Mouse (Mus musculus) cerebellum, adult (tissue): ENCODE data around the gene Osbpl2.

Experiments used
- ATAC-seq: cut with Nextera tagmentation; 2 replicates; pipeline ENCODE4 v1.9.2; 2017; ENCODE audit warnings: mild to moderate bottlenecking, moderate library complexity, mixed read lengths; ENCODE audit not compliant: insufficient number of reproducible peaks, low FRiP score, low TSS enrichment

The Osbpl2 gene

GRCm38 (mm10) chr2:180197323-180198037 is 78.4 kb downstream of the Osbpl2 start:
- ATAC-seq: no peak

DNA sequence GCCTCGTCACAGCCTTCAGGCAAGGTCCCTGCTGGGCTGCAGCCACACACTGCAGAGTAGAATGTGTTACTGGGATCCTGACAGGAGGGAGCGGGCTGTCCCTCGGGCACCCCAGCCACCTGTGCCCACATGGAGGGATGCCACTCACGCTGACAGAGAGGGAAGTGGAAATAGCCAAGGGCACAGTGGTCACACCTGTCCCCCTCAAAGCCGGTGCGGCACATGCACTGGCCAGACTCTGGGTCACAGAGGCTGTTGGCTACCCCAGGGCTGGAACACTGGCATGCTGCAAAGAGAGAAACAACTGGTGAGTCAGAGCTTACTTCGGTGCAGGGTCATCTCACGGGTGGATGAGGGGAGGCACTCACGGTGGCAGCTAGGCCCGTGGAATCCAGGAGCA is 79.7 kb downstream of the Osbpl2 start:
- no peak for ATAC-seq

DNA sequence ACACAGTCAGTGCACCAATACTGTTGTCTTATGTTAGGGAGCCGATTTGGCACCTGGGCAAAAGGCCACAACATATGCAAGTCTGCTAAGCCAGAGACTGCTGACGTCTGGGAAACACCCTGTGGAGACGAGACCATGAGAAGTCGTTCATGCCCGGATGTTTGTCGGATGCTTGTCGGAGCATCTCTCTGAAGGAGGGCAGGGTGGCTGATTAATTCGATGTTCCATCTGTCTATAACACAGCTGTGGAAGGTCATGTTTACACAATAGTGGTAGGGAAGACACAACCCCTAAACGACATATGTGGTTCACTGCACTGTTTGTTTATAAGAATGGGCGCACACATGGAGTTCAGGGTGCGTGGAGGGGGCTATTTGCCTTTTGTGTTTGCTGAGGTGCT is 81.6 kb downstream of the Osbpl2 start:
- no peak for ATAC-seq

- ATAC-seq: no peak
Observed at GRCm38 (mm10) chr2:180201303-180201702, 82.2 kb downstream of the Osbpl2 start.

DNA sequence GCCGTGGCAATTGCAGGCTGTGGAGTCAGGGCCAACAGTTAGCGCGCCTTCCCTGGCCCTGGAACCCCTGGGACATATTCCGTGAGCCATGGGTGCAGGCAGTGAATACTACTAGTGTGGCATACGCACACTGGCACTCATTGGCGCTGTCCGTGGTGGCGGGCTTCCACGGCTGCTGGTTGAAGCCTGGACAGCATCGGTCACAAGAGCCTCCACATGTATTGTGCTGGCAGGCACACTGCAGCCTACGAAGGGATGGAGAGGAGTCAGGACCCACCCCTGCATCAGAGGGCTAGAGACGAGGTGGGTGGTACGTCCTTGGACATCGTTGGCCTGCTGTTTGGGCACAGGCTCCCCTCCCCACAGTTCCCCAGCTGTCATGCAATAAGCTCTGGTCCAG is 83.2 kb downstream of the Osbpl2 start:
- ATAC-seq: no peak

DNA sequence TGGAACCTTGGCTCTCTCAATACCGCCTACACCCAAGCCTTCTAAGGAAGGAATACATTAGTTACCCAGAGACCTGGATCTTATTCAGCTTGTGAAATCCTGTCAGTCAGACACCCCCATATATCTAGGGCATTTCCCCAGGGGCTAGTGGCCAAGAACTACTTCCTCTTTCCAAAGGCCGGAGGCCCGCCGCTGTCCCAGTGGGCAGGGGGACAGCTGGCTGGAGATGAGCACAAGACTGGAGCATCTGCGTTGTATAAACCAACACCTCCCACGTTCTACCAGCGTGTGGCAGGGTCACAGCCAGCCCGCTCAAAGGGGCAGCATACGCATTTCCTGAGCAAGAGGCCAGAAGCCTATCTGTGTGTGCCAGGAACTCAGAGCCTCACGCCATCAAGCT is 83.7 kb downstream of the Osbpl2 start:
- no peak for ATAC-seq

- ATAC-seq: no peak
Observed at GRCm38 (mm10) chr2:180204501-180204900, 85.4 kb downstream of the Osbpl2 start.

DNA sequence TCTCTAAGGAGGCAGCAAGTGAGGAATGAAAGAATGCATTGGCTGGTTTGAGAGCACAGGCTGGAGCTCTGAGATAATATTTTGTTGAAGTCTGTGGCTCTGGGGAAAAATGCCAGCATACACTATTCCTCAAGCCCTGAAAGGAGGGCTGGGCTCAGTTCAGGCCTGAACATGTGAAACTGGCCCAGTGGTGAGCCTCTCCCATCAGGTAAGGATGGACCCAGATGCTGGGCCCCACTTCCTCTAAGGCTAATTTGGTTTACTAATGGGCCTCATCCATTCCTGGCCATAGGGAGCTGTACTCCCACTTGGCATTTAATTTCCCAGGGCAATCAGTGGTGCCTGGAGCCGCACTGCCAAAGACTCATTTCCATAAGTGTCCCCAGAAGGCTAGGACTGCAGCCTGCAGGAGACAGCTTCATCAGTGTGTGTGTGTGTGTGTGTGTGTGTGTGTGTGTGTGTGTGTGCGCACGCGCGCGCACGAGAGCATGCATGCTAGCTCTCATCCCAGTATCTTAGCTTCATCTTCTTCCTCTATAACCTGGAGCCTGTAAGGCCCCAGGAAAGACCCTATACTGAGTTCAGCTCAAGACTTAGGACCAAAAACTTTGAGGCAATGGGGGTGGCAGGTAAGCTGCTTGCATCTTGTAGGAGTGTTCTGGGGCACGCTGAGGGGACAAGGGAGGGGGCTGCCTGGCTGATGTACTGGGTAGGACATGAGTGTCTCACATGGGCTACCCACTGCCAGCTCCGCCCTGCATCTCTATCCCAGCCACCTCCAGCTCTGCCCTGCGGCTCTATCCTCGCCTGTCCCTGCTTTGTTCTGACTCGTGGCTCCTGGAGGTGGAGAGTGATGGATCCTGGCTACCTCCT is 86.2 kb downstream of the Osbpl2 start:
- no peak for ATAC-seq

GRCm38 (mm10) chr2:180205956-180206280 is 86.8 kb downstream of the Osbpl2 start:
- no peak for ATAC-seq

GRCm38 (mm10) chr2:180207840-180208239 is 88.7 kb downstream of the Osbpl2 start:
- no peak for ATAC-seq

GRCm38 (mm10) chr2:180208976-180209375 is 89.9 kb downstream of the Osbpl2 start:
- ATAC-seq: no peak

GRCm38 (mm10) chr2:180212255-180212654 is 93.1 kb downstream of the Osbpl2 start:
- no peak for ATAC-seq
